Mouse (Mus musculus): ENCODE measurements around the gene Ltb. TPM values are rescaled to one million over a fixed set of nuclear protein-coding genes. Genes with fewer than 3 reads are reported as not detected.

Ltb gene
- 515 TPM for total RNA-seq (2023)

DNA sequence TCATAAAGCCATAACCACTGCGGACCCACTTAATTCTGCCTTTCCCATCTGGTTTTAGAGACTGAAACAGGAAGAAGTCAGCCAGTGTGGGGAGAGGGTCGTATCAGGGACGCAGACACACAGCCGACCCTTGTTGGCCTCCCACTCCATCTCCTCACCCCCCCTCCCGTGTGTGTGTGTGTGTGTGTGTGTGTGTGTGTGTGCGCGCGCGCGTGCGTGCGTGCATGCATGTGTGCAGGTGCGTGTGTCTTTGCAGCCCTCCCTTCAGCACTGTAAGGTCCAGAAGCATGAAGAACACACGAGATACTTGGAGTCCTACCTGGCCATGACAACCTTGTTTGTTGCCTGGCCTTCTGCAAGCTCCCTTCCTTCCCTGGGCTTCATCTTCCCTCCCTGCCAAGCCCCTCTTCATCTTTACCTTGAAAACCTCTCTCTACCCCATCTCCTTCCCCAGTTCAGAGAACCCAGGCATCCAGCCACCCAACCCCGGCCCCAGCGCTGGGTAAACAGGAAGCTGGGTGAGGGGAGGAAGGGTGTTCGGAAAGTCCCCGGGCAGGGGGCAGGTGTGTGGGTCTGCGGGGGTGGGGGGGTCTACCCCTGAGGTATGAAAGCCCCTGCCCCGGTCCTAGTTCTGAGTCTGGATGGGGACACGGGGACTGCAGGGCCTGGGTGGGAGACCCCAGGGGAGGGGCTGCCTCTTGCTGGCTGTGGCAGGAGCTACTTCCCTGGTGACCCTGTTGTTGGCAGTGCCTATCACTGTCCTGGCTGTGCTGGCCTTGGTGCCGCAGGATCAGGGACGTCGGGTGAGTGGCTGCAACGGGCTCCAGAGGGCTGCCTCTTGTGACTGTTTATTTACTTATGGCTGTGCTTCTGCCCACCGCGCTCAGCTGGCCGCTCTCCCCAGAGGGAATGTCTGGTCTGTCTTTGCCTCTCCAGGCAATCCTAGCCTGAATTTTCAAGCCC, at the start of gene Ltb:
Gene Ltb (plus strand): TSS at position 559 of the 963 bp plus-strand sequence.

DNA sequence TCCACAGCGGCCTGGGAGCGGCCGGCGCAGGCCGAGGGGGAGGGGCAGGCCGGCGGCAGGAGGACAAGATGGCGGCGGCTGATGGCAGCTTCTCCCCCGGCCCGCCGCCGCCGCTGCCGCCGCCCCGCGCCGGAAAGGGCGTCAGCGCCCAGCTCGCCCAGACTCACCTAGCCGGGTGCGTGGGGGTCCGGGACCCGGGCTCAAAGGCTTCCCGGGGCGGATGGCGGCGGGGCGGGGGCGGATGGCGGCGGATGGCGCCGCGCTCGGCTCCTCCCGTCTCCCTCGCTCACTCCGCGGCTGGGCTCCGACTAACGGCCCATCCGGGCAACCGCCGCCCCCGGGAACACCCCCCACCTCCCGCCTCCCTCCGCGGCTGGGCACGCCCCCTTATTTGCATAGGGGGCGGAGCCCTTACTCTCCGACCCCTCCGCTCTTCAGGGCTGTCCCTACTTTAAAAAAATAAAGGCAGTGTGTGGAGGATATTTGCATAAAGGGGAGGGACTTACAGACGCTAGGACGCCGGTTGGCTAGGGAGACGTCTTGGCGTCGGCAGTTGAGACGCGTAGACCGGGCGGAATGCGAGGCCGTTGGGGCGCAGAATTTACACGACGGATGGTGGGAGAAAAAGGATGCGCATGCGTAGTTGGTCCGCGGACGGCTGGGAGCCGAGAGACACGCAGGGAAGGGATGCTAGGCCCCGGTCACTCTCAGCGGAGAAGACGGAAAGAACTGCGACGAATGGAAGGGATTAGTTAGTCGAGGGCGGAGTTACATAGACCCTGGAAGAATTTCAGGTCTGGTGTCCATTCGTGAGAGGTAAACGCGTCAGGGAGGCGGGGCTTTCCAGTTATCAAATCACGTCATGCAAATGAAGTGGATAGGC, 29.4 kb upstream of the Ltb start, which contains the start of gene Prrc2a:
Gene Prrc2a (minus strand): TSS at position 330 of the 883 bp plus-strand sequence.

DNA sequence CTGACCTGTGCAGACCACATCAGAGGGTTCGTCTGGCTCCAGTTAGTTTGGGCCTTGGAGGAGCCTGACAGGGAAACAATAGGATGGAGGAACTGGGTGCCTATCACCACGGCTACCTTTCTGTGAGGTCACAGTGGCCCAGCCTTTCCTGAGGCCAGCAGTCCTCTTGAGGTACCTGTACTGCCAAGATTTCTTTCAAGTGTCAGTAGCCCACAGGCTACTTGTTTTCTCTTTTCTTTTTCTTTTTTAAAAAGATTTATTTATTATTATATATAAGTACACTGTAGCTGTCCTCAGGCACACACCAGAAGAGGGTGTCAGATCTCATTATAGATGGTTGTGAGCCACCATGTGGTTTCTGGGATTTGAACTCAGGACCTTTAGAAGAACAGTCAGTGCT, 18.3 kb upstream of the Ltb start, which contains the start of gene Aif1:
Gene Aif1 (minus strand): TSS at position 101 of the 400 bp plus-strand sequence.

DNA sequence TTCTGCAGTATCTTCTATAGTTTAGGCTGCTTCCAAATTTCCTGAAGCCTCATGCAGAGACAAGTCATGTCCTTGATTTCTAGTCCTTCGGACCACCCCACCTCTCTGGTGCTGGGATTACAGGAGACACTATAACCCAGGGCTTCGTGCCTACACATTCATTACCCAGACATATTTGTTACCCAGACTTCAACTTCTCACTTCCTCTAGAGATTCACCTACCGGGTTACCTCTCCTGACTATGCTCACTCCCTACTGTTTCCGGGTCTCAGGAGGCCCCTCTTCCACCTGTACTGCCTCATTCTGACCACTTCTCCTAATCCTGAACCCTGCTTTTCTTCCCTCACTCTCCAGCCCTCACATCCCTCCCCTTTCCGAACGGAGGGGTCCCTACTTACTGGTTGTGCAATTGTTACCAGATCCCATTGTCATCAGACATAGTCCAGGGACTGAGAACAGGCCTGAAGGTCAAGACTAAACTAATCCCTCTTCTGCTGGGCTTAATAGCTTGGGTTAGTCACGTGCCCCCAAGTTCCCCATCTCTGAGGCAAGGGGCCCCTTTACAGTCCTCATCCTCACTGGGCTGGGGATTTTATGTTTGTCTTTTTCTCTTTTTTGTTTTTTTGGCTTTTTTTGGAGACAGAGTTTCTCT, 6.2 kb upstream of the Ltb start, which contains the start of gene Lst1:
Gene Lst1 (minus strand): TSS at position 481 of the 652 bp plus-strand sequence.

DNA sequence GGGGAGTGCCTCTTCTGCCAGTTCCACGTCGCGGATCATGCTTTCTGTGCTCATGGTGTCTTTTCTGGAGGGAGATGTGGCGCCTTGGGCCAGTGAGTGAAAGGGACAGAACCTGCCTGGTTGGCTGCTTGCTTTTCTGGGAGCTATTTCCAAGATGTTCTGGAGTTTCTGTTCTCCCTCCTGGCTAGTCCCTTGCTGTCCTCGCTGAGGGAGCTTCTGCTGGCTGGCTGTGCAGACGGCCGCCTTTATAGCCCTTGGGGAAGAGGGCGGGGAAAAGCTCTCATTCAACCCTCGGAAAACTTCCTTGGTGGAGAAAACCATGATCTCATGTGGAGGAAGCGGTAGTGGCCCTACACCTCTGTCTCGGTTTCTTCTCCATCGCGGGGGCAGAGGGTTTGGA, 7.5 kb downstream of the Ltb start, which contains the start of gene Tnf:
Gene Tnf (minus strand): TSS at position 221 of the 400 bp plus-strand sequence.

DNA sequence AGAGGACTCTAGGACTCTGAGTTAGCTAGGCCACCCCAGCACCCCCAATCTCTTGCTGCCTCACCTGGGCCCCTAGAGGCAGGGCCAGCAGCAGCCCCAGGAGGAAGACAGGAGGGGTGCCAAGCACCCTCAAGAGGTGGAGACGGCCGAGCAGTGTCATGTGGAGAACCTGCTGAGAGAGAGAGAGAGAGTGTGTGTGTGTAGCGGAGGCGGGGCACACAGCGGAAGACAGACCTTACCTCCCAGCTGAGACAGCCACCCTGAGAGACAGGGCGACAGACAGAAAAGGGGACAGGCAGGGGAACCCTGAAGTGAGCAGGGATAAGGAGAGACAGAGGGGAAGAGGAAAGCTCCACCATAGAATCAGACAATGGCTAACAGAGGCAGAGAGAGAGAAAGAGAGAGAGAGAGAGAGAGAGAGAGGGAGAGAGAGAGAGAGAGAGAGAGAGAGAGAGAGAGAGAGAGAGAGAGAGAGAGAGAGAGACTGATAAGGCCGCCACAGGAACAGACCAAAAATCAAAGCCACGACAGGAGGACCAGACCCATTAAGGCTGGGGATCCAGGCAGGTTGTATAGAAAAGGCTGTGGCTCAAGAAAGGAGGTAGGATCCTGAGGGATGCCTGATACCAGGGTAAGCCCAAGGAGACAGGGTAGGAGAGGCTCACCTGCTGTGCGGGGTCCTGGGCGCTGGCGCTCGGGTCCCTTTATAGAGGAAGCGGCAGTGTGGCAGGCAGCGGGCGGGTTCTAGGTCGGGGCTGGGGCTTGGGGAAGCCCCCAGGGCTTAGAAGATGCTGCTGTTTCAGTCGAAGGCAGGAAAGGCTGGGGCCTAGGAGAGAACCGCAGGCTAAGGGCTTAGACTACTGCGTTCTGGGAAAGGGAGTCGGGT, 10.5 kb downstream of the Ltb start, which contains the start of gene Lta:
Gene Lta (minus strand): TSS at position 858 of the 886 bp plus-strand sequence.

DNA sequence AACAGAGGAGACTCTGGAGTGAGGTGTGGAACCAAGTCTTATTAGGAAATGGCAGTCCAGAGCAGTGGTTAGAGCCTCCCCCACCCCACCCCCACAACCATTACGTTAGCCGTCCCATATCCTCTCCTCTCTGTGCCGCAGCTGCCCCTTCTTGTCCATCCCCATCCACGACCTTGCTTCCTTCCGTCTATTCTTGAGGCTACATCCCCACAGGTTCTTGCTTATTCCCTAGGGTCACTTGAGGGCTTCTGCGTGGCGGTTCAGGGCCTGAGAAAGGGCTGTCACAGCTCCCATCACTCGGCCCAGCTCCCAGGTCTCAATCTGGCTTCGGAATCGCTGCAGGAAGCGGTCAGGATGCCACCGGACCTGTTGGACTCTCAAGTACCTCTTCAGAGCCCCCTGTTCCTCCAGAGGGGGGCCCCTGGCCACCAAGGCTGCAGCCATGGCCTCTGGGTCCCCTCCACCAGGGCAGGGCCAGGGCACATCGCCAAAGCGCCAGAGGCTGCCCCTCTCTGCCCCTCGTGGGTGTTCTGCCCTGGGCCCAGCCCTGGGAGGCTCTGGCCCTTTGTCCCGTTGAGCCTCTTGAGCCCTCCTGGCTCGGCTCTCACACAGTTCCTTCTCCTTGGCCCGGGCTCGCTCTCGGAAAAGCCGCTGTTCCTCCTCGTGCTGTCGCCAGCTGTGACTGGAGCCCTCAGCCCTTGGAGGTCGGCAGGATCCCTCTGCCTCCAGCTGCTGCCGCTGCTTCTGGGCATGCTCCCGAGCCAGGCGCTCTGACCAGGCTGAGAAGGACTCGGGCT, 26.1 kb downstream of the Ltb start, which contains the start of gene Gm16181:
Gene Gm16181 (plus strand): TSS at position 679 of the 797 bp plus-strand sequence.

DNA sequence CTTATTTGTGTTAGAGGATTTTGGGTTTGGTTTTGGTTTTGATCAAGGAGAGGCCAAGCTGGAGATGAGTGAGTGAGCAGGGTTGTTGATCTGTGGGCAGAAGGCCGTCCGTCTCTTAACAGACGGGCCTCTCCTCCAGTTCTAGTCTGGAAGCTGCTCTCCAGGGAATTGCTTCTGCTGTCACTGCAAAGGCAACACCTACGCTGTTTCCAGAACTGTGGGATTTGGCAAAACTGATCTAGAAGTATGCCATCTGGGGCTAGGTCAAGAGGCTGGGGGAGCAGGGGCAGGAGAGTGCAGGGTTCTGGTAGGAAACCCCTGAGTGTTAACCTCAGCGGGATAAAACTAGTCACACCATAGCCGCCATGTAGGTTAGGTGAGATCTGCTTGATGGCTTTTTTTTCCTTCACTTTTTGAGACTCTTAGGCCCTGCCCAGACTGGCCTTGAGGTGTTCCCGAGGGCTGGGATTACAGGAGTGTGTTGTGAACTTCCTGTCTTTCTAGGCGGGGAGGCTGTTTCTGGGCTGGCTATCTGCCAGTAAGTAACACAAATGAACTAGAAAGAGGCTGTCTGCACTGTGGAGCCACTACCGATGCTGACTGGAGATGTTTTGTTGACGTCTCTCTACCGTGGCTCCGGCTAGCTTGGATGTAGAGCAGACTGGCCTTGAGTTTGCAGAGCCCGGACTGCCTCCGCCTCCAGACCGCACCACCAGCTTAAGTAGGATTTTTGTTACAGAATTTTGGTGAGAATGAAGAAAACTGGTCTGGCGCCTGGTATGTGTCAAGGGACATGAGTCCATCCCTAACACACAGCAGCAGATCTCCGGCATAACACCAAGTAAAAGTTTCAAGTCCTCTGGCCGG, 39.1 kb downstream of the Ltb start, which contains the start of gene Atp6v1g2:
Gene Atp6v1g2 (plus strand): TSS at position 547 of the 867 bp plus-strand sequence.

DNA sequence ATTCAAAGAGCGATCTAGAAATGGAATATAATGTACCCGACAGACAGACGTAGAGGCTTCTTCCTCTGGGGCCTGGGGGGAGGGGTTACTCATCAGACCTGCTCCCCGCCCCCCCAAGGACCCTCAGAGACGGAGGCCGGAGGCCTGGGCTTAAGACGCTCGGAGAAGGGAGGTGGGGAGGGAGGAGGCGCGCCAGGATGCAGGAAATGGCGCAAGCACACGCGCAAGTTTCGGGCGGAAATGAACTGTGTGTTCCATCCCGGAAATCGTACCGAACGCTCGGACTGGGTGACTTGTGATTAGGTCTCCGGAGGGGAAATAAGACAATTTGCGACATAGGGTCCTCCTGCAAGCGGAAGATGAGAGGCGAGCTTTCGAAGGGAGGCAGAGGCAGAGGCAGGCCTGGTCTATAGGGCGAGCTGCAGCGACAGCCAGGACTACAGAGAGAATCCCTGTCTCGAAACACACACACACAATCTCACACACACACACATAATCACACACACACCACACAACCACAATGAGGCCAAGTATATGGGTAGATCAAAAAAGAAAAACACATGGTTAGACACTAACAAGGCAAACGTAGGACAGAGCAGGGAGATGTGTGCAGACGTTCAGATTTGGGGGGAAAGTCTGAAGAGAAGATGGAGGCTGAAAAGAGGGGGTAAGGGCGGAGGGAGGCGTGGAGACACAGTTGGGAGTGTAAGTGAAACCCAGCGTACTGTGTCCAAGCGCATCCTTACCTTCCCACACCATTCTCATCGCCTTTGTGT, 41.6 kb downstream of the Ltb start, which contains the start of gene Nfkbil1:
Gene Nfkbil1 (minus strand): TSS at position 179 of the 776 bp plus-strand sequence.

DNA sequence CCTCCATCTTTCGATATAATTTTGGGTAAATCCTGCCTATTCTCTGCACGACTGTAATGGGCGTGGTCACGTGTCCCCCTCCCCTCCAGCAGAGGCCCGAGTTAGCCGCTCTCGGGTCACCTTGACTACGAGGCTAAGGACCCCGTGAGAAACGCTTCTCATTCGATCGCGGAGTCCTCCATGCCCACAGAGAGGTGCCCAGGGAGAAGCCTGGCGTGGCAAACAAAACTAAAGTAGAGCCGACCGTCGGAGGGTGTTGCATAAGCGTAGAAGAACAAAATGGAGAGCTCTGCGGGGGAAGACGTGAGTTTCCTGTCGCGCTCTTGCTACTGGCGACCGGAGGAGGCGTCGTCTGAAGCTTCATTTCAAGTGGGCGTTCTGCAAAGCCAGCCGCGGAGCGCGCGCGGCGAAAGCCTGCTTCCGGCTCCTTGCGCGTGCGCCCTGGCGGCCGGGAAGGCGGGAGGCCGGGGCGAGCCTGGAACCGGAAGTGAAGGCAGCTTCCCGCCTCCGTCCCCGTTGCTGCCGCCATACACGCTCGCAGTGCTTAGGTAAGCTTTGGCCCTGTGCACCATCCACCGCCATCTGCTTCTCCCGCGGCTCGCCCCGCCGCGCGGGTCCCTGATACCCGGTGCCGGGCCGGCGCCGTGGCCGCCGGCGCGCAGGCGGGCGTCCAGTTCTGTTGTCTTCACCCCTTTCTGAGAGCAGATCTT, 47.2 kb downstream of the Ltb start, which contains the start of gene Ddx39b:
Gene Ddx39b (plus strand): TSS at position 442 of the 710 bp plus-strand sequence.

Other genes starting within 250 kb of the Ltb start
- 83.6 TPM for gene Hspa1b, start 235.2 kb upstream of the Ltb start, total RNA-seq (2023)
- gene Gm20481, start 224.5 kb upstream of the Ltb start, total RNA-seq (2023) = not detected
- gene Hspa1a, start 222.3 kb upstream of the Ltb start, total RNA-seq (2023) = 42.1 TPM
- not detected for gene Hspa1l, start 221.7 kb upstream of the Ltb start, total RNA-seq (2023)
- 27.1 TPM for gene Lsm2, start 212.6 kb upstream of the Ltb start, total RNA-seq (2023)
- 98.2 TPM for gene Vars, start 193.5 kb upstream of the Ltb start, total RNA-seq (2023)
- 0.80 TPM for gene Vwa7, start 177.9 kb upstream of the Ltb start, total RNA-seq (2023)
- 0.70 TPM for gene Sapcd1, start 166.4 kb upstream of the Ltb start, total RNA-seq (2023)
- gene Msh5, start 147.7 kb upstream of the Ltb start, total RNA-seq (2023) = 2.9 TPM
- gene Clic1, start 144.5 kb upstream of the Ltb start, total RNA-seq (2023) = 149 TPM
- gene Ddah2, start 135.4 kb upstream of the Ltb start, total RNA-seq (2023) = 0.64 TPM
- gene Ly6g6c, start 129.1 kb upstream of the Ltb start, total RNA-seq (2023) = not detected
- not detected for gene Mpig6b, start 128.3 kb upstream of the Ltb start, total RNA-seq (2023)
- gene Ly6g6e, start 117.5 kb upstream of the Ltb start, total RNA-seq (2023) = not detected
- not detected for gene Ly6g6d, start 116.4 kb upstream of the Ltb start, total RNA-seq (2023)
- not detected for gene Ly6g6f, start 108.8 kb upstream of the Ltb start, total RNA-seq (2023)
- gene Abhd16a, start 105.2 kb upstream of the Ltb start, total RNA-seq (2023) = 70.2 TPM
- not detected for gene Ly6g5c, start 86.2 kb upstream of the Ltb start, total RNA-seq (2023)
- gene Ly6g5b, start 79.0 kb upstream of the Ltb start, total RNA-seq (2023) = 0.61 TPM
- 22.8 TPM for gene Gpank1, start 73.0 kb upstream of the Ltb start, total RNA-seq (2023)
- gene Csnk2b, start 72.4 kb upstream of the Ltb start, total RNA-seq (2023) = 143 TPM
- gene D17H6S53E, start 68.1 kb upstream of the Ltb start, total RNA-seq (2023) = 21.0 TPM
- not detected for gene Apom, start 62.4 kb upstream of the Ltb start, total RNA-seq (2023)
- 377 TPM for gene Bag6, start 59.3 kb upstream of the Ltb start, total RNA-seq (2023)
- gene Prrc2a, start 29.5 kb upstream of the Ltb start, total RNA-seq (2023) = 311 TPM
- 2.4 TPM for gene Aif1, start 18.4 kb upstream of the Ltb start, total RNA-seq (2023)
- gene Lst1, start 6.0 kb upstream of the Ltb start, total RNA-seq (2023) = 19.8 TPM
- gene Tnf, start 7.6 kb downstream of the Ltb start, total RNA-seq (2023) = 17.4 TPM
- 16.4 TPM for gene Lta, start 10.9 kb downstream of the Ltb start, total RNA-seq (2023)
- not detected for gene Gm16181, start 26.4 kb downstream of the Ltb start, total RNA-seq (2023)
- 2.9 TPM for gene Atp6v1g2, start 39.2 kb downstream of the Ltb start, total RNA-seq (2023)
- 12.2 TPM for gene Nfkbil1, start 41.4 kb downstream of the Ltb start, total RNA-seq (2023)
- gene Ddx39b, start 47.3 kb downstream of the Ltb start, total RNA-seq (2023) = 460 TPM
- 2,305 TPM for gene H2-D1, start 68.3 kb downstream of the Ltb start, total RNA-seq (2023)
- 16.9 TPM for gene H2-Q1, start 126.0 kb downstream of the Ltb start, total RNA-seq (2023)
- gene H2-Q2, start 147.8 kb downstream of the Ltb start, total RNA-seq (2023) = 10.5 TPM
- gene H2-Q4, start 185.2 kb downstream of the Ltb start, total RNA-seq (2023) = 491 TPM
- 143 TPM for gene H2-Q6, start 230.4 kb downstream of the Ltb start, total RNA-seq (2023)
- gene H2-Q7, start 244.7 kb downstream of the Ltb start, total RNA-seq (2023) = 493 TPM

Measured in CD8-positive naive resting alpha-beta T cell, adult 57 days (primary cell).